Mouse (Mus musculus) mesoderm, embryonic 11.5 days (tissue): Measurements from ENCODE around the gene Wdr49.

Experiments used
- DNase-seq: peaks from one replicate; pipeline ENCODE4 v3.0.0-alpha.2; 2012; ENCODE audit warnings: low read depth, low spot score

The Wdr49 gene

DNA sequence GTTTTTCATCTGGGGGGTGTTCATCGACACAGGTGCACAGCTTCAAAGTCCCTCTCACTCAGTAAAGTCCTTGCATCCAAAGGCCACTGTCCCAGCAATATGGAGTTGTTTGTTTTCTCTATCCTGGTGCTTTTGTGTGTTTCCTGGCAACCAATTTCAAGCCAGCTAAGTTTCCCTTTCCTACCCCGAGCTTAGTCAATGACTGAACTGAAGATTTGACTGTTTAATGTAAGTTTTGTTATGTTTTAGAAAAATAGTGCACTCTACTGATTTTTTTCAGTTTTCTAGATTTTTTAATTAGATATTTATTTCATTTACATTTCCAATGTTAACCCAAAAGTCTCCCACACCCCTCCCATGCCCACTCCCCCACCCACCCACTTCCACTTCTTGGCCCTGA lies at the start of gene Wdr49:
Gene Wdr49 (minus strand): TSS at position 101 of the 400 bp plus-strand sequence.
- DNase-seq, result no peak

DNA sequence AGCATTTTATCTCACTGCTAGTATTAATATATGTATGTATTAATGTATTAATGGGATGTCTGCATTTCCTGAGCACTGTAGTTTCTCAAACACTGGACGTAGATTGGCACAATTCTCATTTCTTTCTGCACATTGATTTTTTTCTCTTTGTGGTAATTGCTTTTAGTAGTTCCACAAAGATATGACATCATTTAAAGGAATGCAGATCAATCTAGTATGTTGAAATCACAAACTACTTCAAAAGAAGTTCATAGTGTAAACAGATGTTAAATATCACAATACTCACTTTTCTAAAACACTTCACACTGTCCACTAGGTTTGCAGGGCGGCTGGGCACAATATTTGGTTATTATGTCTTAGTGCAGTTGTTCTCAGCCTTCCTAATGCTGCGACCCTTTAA lies 49.1 kb upstream of the Wdr49 start:
- no peak for DNase-seq

DNA sequence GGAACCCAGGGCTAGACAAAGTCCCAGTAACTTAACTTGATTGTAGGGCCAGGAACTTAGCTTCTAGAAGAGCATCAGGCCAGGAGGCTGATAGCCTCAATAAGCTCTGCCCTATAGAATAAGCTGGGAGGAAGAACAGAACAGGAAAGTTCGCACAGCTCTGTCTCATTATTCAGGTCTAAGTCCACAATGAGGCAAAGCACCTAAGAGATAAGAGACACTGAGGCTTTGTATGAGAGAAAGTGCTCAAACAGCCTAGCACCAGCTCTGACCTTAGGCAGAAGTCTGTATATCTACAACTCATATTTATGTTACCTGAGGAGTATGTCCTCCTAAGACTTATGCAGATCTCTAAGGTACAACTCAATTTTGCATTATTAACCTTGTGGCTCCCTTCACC lies 40.6 kb upstream of the Wdr49 start:
- no peak for DNase-seq

DNA sequence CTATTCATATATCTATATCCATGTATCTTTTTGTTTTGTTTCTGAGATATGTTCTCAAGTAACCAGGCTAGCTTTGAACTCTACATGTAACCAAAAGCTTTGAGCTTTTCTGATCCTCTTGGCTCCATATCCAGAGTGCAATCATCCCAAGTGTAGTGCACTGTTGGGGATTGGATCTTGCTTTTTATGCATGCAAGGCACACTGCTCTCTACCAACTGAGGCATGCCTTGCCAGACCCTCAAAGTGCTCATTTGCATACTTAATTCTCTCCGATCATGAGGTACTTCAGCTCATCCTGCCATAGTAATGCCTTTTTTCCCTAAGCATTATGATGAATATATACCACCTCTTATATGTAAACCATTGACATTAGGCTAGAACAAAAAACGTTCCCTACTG lies 39.4 kb upstream of the Wdr49 start:
- no peak for DNase-seq

DNA sequence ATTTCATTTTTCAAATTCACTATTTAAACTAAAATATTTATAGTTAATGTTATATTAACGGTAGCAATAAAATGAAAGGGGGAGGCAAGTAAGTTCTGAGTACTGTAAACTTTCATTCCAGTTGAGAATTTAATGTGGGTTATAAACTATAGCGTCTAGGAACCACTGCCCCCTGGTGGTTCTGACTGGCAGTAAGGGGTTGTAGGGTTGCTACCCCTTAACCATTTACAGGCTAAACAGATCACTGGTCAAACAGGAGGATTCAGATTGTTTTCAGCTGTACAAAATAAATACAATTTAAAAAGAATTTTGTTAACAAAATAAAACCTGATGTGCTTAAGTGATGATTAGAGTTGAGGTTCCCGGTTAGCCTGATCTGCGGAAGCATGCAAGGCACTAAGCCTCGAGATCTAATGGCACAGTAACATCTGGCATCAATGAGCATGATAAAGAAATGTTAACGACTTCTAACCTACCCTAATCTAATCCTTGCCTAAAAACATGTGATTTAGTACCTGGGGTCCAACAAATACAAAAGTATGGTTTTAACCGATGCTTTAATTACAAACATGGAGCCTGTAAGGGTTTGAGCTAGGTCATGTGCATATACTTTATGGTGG lies 35.8 kb upstream of the Wdr49 start:
- DNase-seq, result peak; percentile 23

DNA sequence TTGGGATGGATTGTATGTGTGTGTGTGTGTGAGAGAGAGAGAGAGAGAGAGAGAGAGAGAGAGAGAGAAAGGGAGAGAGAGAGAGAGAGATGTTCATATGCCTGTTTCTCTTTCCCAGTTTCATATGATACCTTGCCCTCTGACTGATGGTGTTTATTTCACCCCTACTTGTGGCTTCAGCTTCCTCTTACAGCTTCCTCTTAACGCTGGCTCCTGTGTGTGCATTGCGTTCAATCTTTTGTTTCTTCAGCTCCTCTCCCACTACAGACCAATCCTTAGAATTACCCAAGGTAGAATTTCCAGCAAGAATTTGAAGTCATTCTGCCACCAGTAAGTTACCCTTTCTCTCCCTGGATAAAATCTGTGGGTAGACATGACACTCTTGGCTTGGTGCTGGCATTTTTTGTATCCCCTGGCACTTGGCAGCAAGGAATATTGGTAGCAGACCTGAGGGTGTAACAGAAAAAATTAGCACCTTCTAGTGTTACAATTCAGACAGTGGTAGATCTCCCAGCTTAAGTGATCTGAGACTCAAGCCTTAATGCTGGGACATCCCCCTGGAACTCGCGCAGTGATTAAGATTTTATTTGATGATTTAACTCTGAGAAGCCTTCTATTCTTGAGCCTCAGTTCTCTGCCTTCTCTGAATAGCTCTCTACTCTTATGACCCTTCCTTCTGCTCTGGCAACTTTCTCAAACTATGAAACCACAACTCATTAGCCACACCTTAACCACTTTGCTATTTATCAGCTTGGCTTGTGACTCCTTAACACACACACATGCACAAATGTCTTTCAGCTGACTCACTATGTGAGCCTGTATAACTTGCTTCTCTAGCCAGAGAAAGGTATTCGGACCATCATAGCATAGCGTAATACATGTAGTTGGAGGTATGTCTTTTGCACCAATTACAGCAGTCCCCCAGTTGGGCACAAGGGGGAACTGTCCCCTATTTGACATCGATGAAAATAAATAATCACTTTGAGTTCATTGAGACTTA lies 17.3 kb upstream of the Wdr49 start:
- DNase-seq, result no peak

DNA sequence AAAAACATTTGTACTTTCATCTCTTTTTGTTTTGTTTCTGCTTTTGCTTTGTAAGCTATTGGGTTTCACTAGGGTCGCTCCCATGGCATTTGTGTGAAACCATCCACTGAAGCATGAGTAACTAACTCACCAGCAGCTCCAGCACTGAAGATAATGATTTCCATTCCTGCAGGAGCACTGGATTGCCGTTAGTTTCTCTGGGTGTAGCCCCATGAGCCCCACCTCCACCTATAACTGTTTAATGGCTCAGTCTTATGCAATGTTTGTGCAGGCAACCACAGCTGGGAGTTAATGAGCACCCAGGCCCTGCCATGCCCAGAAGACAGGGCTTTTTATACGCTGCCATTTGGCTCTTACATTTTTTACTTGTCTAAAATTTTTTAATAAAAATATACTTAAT lies 11.0 kb upstream of the Wdr49 start:
- no peak for DNase-seq

DNA sequence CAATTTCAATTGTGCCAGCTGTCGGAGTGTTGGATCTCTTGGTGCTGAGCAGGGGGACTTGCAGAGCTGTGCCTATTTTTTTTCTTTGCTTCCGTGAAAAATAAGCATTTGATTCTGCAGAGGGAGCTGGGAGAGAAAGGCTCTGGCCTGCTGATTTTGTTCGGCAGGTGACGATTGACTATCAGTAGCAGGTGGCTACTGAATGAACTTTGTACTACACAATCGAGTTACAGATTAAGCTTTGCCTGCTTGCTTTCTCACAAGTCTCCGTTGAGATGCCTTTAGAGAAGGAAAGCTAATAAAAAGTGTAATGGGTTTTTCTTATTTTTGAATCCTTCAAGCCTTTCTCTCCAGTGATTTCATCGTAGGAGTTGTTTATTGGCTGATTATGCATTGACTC lies 6.8 kb downstream of the Wdr49 start:
- no peak for DNase-seq

DNA sequence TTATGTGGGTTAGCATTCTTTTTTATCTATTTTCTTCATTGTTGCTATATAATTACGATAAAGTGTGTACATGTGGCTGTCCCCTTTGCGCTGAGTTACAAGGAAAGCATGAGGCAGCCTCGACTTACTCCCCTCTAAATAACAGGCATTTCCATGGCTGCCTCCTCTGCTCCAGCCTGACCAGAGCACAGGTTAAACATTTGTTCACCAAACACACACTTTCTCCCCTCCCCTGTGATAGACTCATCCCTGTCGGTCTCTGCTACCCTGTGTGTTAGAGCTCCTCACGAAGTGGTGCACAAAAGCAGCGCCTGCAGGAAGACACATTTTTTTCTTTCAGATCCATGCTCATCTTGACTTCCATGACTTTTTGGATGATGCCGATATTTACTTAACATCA lies 7.3 kb downstream of the Wdr49 start:
- no peak for DNase-seq

DNA sequence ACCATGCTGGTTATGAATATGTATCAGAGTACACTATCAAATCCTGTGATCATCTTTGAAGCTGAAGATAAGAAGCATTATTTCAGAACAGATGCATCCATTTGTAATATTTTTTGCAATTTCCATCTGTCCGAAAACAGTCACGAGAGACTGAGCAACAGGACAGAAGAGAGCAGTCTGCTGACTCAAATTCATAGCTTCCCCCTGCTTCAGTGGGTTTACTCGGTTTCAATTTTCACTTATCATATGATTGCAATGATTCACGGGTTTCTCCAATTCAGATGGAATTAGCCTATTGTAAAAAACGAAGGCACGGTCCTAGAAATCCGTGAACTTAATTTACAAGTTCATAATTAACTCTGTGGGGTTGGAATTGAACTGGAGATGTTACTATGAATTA lies 13.8 kb downstream of the Wdr49 start:
- DNase-seq, result no peak

DNA sequence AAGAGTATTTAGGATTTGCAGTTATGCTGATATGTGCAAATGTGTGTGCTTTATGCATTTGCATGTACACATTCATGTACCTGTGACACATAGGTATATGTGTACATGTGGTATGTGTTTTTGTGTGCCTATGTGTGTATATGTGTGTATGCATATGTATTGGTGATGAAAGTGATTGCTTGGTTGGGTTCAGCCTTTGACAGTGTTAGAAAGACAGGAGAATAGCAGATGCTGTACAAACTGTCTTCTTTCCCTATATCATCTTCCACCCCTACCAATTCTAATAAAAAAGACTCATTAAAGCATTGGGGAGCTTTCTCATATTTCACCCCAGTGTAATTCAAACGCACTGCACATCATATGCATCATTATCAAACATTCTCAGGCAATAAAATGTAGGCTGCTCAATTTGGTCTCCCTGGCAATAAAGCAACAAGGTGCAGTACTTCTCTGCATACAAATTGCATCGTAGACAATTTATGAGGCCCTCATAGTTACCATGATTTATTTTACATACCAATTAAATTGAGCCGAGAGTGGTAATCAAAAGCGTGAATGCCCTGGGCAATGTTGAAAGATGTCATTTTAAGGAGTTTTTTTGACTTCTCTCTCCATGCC lies 51.3 kb downstream of the Wdr49 start:
- DNase-seq, result no peak

DNA sequence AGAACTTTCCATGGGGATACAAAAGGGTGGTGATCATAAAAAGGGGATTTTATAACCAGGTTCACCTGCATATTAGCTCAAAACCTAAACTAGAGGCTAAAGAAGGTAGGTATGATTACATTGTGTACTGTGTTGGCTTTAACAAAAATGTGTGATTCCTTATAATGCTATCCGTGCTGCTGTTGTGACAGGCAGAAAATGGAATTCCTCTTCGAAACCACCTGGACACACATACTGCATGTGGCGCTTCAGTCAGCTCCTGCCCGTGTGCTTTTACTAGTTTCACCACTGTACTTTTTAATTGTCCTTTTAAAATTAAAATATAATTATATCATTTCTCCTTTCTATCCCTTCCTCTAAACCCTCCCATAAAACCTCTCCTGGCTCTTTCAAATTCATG lies 86.0 kb downstream of the Wdr49 start:
- no peak for DNase-seq

DNA sequence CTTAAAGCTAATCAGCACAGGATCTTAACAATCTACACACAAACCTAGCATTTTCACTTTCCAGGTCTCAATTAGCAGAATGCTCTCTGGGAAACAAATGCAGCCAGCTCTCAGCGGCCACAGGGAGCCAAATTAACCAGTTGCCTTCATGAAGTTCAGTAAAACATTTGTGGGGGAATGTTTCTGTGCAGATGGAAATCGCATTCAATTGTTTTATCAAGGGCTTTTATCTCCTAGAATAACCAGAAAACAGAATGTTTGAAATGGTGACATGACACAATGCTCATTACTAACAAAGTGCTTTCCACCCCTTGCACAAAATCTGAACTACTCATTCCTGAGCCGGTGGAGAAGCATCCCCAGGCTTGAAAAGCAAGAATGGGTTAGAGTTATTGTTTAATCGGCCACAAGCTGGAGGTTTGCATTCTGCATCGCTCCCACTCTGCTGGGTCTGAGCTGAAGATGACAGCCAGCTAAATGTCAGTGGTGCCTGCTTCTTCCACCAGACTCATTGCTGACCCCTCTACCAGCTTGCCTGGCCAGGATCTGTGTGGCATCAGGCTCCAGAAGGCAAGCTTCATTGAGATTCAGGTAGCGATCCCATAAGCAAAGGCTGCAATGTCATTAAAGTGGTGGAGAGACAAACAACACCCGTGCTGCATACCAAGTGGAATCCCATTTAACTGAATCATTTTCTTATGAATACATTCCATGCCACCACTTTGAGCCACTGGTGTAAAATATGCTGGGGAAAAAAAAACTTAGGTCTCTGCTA lies 86.6 kb downstream of the Wdr49 start:
- DNase-seq, result no peak

DNA sequence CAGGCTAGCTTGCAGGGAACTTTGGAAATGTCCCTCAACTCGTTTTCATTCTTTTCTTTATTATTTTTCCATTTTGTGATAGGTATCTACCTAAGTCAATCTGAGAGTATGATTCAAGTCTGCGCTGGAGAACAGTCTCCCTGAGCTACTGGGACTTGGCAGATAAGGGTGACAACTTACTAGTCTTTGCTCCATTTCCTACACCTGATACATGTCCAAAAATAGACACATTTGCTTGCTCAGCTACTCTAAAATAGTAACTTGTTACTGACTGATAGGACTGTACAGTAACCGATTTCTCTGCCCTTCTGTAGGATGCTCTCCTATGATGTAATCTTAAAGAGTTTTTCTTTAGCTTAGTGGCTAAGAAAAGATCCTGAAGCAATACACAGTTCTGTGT lies 87.5 kb downstream of the Wdr49 start:
- DNase-seq, result no peak

DNA sequence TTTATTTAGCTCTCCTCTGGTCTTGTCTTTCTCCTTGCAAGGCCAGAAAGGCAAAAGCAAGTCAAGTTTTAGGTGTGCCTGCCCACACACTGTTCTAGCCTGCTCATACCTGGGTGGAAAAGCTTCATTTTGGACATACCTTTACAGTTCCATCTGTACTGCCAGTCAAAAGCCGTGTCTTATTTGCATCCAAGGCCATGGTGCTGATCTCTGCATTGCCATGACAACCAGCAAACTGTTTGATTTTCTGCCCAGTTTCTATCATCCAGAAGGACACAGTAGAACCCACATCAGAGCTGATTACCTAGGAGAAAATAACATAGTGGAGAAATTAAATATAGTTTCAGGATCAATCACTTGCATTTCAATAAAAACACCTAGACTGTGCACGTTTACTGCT lies 100.2 kb downstream of the Wdr49 start:
- no peak for DNase-seq

DNA sequence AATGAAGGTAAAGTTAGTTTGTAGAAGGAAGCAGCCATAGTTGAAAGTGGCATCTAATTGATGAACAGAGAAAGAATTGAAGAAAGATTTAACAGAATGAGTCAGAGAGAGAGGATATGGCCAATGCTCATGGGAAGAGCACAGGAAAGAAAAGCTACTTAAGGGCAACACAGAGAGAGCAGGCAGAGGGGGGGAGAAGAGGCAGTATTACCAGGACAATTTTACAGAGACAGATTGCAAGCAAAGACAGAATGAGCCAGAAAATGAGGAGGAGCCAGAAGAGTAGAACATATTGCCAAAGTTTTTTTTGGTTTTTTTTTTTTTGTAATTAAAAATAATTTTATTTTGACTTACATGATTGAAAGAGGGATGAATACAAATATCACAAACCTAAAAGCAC lies 128.0 kb downstream of the Wdr49 start:
- DNase-seq, result no peak

DNA sequence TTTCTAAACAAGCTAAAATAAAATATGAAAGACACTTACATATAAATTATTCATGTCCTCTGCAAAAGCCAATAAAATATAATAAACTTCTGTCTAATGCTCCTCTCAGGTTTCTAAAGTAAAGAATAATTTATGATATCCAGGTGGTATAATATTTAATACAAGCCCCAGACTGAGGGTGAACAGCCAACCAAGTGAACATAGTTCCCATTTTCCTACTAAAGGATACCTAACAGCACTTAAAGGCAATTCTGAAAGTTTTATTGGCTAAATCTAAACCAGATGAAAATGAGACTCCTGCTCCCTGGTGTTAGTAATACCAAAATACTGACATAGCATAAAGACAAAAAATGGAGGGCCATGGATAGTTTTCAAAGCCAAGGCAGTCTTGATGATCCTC lies 144.8 kb downstream of the Wdr49 start:
- DNase-seq, result no peak

DNA sequence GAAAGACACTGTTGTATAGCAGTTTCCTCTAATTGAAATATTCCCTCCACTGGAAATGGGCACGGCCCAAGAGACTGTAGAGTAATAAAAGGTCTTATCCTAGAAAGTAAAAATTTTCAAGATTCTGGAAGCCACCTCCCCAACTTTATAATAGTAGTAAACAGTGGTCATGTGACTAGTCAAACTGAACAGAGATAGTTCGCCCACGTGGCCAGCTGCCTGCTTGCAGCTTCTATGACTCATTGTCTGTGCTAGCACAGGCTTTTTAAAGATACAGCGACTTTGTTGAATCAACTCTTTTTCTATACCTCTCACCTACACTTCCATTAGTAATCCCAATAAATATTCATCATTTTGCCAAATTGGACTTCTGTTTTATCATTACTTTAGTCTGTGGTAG lies 161.0 kb downstream of the Wdr49 start:
- no peak for DNase-seq

DNA sequence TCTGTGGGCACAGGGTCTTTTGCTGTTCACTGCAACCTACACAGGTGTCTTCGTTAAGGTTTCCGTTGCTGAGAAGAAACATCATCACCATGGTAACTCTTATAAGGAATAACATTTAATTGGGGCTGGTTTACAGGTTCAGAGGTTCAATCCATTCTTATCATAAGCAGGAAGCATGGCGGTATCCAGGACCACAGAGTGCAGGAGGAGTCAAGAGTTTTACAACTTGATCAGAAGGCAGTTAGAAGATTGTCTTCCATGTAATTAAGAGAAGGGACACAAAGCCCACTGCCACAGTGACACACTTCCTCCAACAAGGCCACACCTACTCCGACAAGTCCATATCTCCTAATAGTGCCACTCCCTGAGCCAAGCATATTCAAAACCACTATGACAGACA lies 173.1 kb downstream of the Wdr49 start:
- DNase-seq, result no peak

DNA sequence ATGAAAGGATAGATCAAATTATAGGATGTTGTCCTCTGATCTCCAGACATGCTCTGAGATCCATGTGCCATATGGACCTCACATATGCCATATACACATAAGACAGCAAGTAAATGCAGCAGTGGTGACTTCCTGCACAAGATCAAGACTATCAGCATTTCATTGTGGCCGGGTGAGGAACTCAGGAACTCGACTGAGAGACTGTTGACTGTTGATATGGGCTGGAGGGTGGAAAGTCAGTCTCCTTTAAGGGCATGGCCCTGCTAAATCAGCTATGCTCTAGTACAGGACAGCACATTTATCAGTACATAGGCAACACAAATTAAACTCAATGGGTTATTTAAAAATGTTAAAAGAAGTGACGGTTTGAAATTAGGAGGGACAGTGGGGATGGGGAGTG lies 173.7 kb downstream of the Wdr49 start:
- DNase-seq, result no peak

DNA sequence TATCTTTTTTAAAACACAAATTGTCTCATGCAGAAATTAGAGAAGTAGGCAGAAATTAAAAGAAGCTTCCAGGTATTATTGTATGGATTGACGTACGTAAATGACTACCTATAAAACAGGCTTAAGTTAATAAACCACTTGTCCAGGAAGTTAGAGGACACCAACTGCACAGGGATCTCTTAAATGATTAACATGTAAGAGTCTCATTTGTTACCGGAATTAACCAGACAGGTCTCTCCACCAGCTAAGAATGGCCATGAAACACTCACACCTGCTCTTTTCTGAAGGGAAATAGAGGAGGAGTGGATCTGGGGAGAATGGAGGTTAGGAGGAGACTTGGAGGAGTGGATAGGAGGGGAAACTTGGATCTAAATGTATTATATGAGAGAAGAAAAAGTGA lies 176.4 kb downstream of the Wdr49 start:
- no peak for DNase-seq

DNA sequence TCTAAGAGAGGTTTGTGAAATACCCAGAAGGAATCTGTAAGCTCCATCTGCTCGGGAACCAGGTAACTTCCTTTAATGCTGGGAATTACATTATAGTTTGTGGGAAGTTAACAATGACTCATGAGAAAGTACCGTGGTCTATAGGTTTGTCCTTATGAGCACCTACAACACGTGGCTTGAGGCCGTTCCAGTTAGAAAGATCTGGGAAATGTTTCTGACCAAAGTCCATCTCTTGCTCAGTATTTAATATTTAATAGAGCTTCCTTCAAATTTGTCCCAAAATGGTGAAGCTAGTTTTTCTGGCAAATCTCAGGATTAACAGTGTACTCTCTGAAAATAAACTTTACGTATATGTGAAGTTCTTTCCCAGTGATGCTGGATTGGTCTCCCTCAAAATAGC lies 177.3 kb downstream of the Wdr49 start:
- no peak for DNase-seq
